8 mouse cellular contexts compared by ENCODE assay signal in genomic region chr17:86444578-86445419, GRCm38 (mm10).
DNase-seq lines count a peak whose midpoint lies in the region; ATAC-seq and TF ChIP-seq lines count a peak whose summit lies in the region.

No protein-coding gene starts in this region.

- peak; percentile 97 for DNase-seq in MEL (ENCODE audit: low read depth, low spot score)
- peak; percentile 90 to 93 for DNase-seq in cerebellum, adult 2 months
- DNase-seq in hindbrain, embryonic 10.5 days (ENCODE audit: low spot score), result peak; percentile 89
- DNase-seq in layer of hippocampus, adult 9-11 months, result peak; percentile 89
- DNase-seq in lung, postnatal 0 days (ENCODE audit: low spot score), result peak; percentile 98
- DNase-seq in ovary, postnatal 14 days (ENCODE audit: low spot score), result peak; percentile 90
- peak; percentile 94 for DNase-seq in thymus, postnatal 14 days

- H3K9me3 ChIP-seq in MEL (replicated peaks; ENCODE audit: insufficient read depth, low read length), result no peaks in the 10 kb centered on the region
- H3K9me3 ChIP-seq in hindbrain, embryonic 10.5 days, result no peaks in the 10 kb centered on the region
- no peaks in the 10 kb centered on the region for H3K9me3 ChIP-seq in lung, postnatal 0 days (ENCODE audit: low read length)

- peaks cover 25 to 30% of the 10 kb centered on the region in 2 experiments for H3K4me1 ChIP-seq in MEL (ENCODE audit: control insufficient read depth in 1 of 2, insufficient read depth in 2 of 2, low read length in 2 of 2)
- peaks cover 27% of the 10 kb centered on the region for H3K4me1 ChIP-seq in cerebellum, adult 2 months (ENCODE audit: control insufficient read depth, insufficient read depth, low read length)
- peaks cover 17% of the 10 kb centered on the region for H3K4me1 ChIP-seq in hindbrain, embryonic 10.5 days (replicated peaks)
- peaks cover 5% of the 10 kb centered on the region; the same call in 1 of the 2 replicates for H3K4me1 ChIP-seq in lung, postnatal 0 days (ENCODE audit: insufficient read depth, low read depth, low read length)

- H3K79me2 ChIP-seq in MEL (ENCODE audit: control insufficient read depth, insufficient read depth, low read length, poor library complexity), result no peaks in the 10 kb centered on the region

- WGBS in cerebellum, adult 2 months, result 22% methylated on average over 15 of the region's 15 CpGs
- WGBS in hindbrain, embryonic 10.5 days, result 39% methylated on average over 15 of the region's 15 CpGs
- 36% methylated on average over 15 of the region's 15 CpGs for WGBS in lung, postnatal 0 days

- peak overlapping the region; percentile 64 for H3K9ac ChIP-seq in MEL (ENCODE audit: control insufficient read depth, low read depth, low read length, poor library complexity, severe bottlenecking)
- no peak overlapping the region for H3K9ac ChIP-seq in lung, postnatal 0 days (replicated peaks; ENCODE audit: low read depth)

- peak; percentile 44 to 74; a peak in 3 of 4 replicates for TF ChIP-seq EP300 in MEL (IDR thresholded peaks at IDR 0.05; ENCODE audit: low read depth in 1 of 2, low read length in 2 of 2)
- TF ChIP-seq EP300 in lung, postnatal 0 days (IDR thresholded peaks at IDR 0.05), result peak; percentile 56; the same call in 1 of the 2 replicates

- peak; percentile 77 to 97 (median 81) for TF ChIP-seq CTCF in MEL (IDR thresholded peaks at IDR 0.05 in 2 of 3, conservative IDR thresholded peaks at IDR 0.05 in 1 of 3; ENCODE audit: control insufficient read depth in 1 of 3, insufficient read depth in 1 of 3, low read depth in 2 of 3, low read length in 3 of 3, poor library complexity in 1 of 3, severe bottlenecking in 1 of 3)
- TF ChIP-seq CTCF in cerebellum, adult 2 months (IDR thresholded peaks at IDR 0.05; ENCODE audit: borderline replicate concordance, insufficient read depth, low read depth, low read length), result peak; percentile 89
- TF ChIP-seq CTCF in lung, postnatal 0 days (IDR thresholded peaks at IDR 0.05), result peak; percentile 97

- TF ChIP-seq POLR2A in MEL (IDR thresholded peaks at IDR 0.05; ENCODE audit: control insufficient read depth in 1 of 2, insufficient read depth in 1 of 2, low read depth in 1 of 2, low read length in 2 of 2, poor library complexity in 1 of 2), result peak in 1 of 2 experiments; percentile 68; a peak in 2 of 4 replicates
- no peak for TF ChIP-seq POLR2A in cerebellum, adult 2 months (IDR thresholded peaks at IDR 0.05; ENCODE audit: borderline replicate concordance, insufficient read depth, low read length)

- 0 out of 2 replicates have a peak overlapping the region, but pooled peaks have one; percentile 18 for H3K4me2 ChIP-seq in lung, postnatal 0 days (replicated peaks; ENCODE audit: low read depth, low read length)

- TF ChIP-seq RAD21 in MEL (IDR thresholded peaks at IDR 0.05; ENCODE audit: low read depth, low read length), result peak; percentile 94

- ATAC-seq in frontal cortex, adult (ENCODE audit: low TSS enrichment), result peak; percentile 77
- peak; percentile 98 for ATAC-seq in lung, postnatal 0 days

- H3K36me3 ChIP-seq in MEL (ENCODE audit: control insufficient read depth in 1 of 2, insufficient read depth in 2 of 2, low read length in 2 of 2), result peaks cover 0 to 14% of the 10 kb centered on the region in 2 experiments; a peak in 2 of 4 replicates
- no peaks in the 10 kb centered on the region for H3K36me3 ChIP-seq in hindbrain, embryonic 10.5 days
- no peaks in the 10 kb centered on the region for H3K36me3 ChIP-seq in lung, postnatal 0 days (ENCODE audit: insufficient read depth, low read length)

- peak overlapping the region; percentile 69 for H3K27ac ChIP-seq in MEL (ENCODE audit: control insufficient read depth, low read depth, low read length)
- no peak overlapping the region for H3K27ac ChIP-seq in cerebellum, adult 2 months (ENCODE audit: insufficient read depth, low read length)
- H3K27ac ChIP-seq in hindbrain, embryonic 10.5 days, result peak overlapping the region; percentile 75
- H3K27ac ChIP-seq in lung, postnatal 0 days (ENCODE audit: low read length), result peak overlapping the region; percentile 33; the same call in 1 of the 2 replicates

- no peaks in the 10 kb centered on the region for H3K27me3 ChIP-seq in MEL (ENCODE audit: control insufficient read depth in 1 of 2, insufficient read depth in 2 of 2, low read length in 2 of 2)
- H3K27me3 ChIP-seq in cerebellum, adult 2 months (ENCODE audit: control insufficient read depth, insufficient read depth, low read length), result no peaks in the 10 kb centered on the region
- no peaks in the 10 kb centered on the region for H3K27me3 ChIP-seq in hindbrain, embryonic 10.5 days (ENCODE audit: insufficient read depth, poor library complexity, severe bottlenecking)
- H3K27me3 ChIP-seq in lung, postnatal 0 days (replicated peaks; ENCODE audit: insufficient read depth, low read length), result no peaks in the 10 kb centered on the region

- H3K4me3 ChIP-seq in MEL (ENCODE audit: control insufficient read depth in 1 of 2, insufficient read depth in 1 of 2, low read depth in 2 of 2, low read length in 2 of 2), result peak overlapping the region in 1 of 2 experiments; percentile 31; a peak in 3 of 4 replicates
- H3K4me3 ChIP-seq in cerebellum, adult 2 months (replicated peaks; ENCODE audit: insufficient read depth, low read depth, low read length), result no peak overlapping the region
- H3K4me3 ChIP-seq in hindbrain, embryonic 10.5 days, result no peak overlapping the region
- no peak overlapping the region for H3K4me3 ChIP-seq in lung, postnatal 0 days (ENCODE audit: low read depth, low read length)

TF ChIP-seq in MEL, 35 proteins besides CTCF, POLR2A, EP300 and RAD21:
- TF ChIP-seq MEF2A (IDR thresholded peaks at IDR 0.05; ENCODE audit: extremely low read depth, insufficient replicate concordance, low read depth, low read length, poor library complexity, severe bottlenecking), result no peak
- TF ChIP-seq JUND (IDR thresholded peaks at IDR 0.05; ENCODE audit: low read depth, low read length), result 0 out of 2 replicates have a peak, but pooled peaks have one; percentile 55
- peak; percentile 94 for TF ChIP-seq ZC3H11A (IDR thresholded peaks at IDR 0.05; ENCODE audit: low read depth, low read length)
- TF ChIP-seq HCFC1 (IDR thresholded peaks at IDR 0.05; ENCODE audit: low read depth, low read length), result peak; percentile 70; the same call in 1 of the 2 replicates
- no peak for TF ChIP-seq USF2 (IDR thresholded peaks at IDR 0.05; ENCODE audit: borderline replicate concordance in 1 of 2, insufficient read depth in 1 of 2, low read depth in 1 of 2, low read length in 2 of 2)
- TF ChIP-seq TCF12 (IDR thresholded peaks at IDR 0.05; ENCODE audit: low read depth, low read length), result peak; percentile 47; the same call in 1 of the 2 replicates
- no peak for TF ChIP-seq ZKSCAN1 (IDR thresholded peaks at IDR 0.05; ENCODE audit: low read depth, low read length)
- TF ChIP-seq GATA1 (IDR thresholded peaks at IDR 0.05; ENCODE audit: low read depth, low read length), result no peak
- no peak for TF ChIP-seq TAL1 (IDR thresholded peaks at IDR 0.05; ENCODE audit: low read length)
- TF ChIP-seq GABPA (IDR thresholded peaks at IDR 0.05; ENCODE audit: low read depth, low read length), result no peak
- peak; percentile 91 for TF ChIP-seq TBP (IDR thresholded peaks at IDR 0.05; ENCODE audit: low read depth, low read length)
- TF ChIP-seq ELF1 (IDR thresholded peaks at IDR 0.05; ENCODE audit: low read depth, low read length), result peak; percentile 84
- peak; percentile 57; the same call in 1 of the 2 replicates for TF ChIP-seq MAX (IDR thresholded peaks at IDR 0.05; ENCODE audit: low read length)
- peak; percentile 93 for TF ChIP-seq SIN3A (IDR thresholded peaks at IDR 0.05; ENCODE audit: low read length)
- 0 out of 2 replicates have a peak, but pooled peaks have one; percentile 82 for TF ChIP-seq UBTF (IDR thresholded peaks at IDR 0.05; ENCODE audit: borderline replicate concordance, insufficient read depth, low read depth, low read length)
- no peak for TF ChIP-seq CHD2 (IDR thresholded peaks at IDR 0.05; ENCODE audit: low read length)
- TF ChIP-seq ZNF384 (IDR thresholded peaks at IDR 0.05; ENCODE audit: low read depth, low read length), result no peak
- no peak for TF ChIP-seq MAFK (IDR thresholded peaks at IDR 0.05; ENCODE audit: borderline replicate concordance, low read depth, low read length)
- no peak for TF ChIP-seq POLR2AphosphoS5 (IDR thresholded peaks at IDR 0.05; ENCODE audit: borderline replicate concordance, low read depth, low read length)
- TF ChIP-seq NRF1 (IDR thresholded peaks at IDR 0.05; ENCODE audit: insufficient read depth, low read depth, low read length, poor library complexity, severe bottlenecking), result peak; percentile 13; the same call in 1 of the 2 replicates
- no peak; the same call in 1 of the 2 replicates for TF ChIP-seq KAT2A (conservative IDR thresholded peaks at IDR 0.05; ENCODE audit: low read depth, low read length)
- TF ChIP-seq CHD1 (IDR thresholded peaks at IDR 0.05; ENCODE audit: low read depth, low read length), result no peak
- TF ChIP-seq MXI1 (IDR thresholded peaks at IDR 0.05; ENCODE audit: low read depth, low read length), result peak; percentile 88
- peak; percentile 87 for TF ChIP-seq MAZ (IDR thresholded peaks at IDR 0.05; ENCODE audit: low read depth, low read length)
- peak; percentile 32; the same call in 1 of the 2 replicates for TF ChIP-seq USF1 (IDR thresholded peaks at IDR 0.05; ENCODE audit: low read depth, low read length)
- no peak for TF ChIP-seq BHLHE40 (IDR thresholded peaks at IDR 0.05; ENCODE audit: borderline replicate concordance, low read depth, low read length)
- TF ChIP-seq SMC3 (IDR thresholded peaks at IDR 0.05; ENCODE audit: low read depth, low read length), result peak; percentile 98
- TF ChIP-seq E2F4 (IDR thresholded peaks at IDR 0.05; ENCODE audit: borderline replicate concordance, low read depth, low read length), result no peak
- 0 out of 2 replicates have a peak, but pooled peaks have one; percentile 26 for TF ChIP-seq ZMIZ1 (IDR thresholded peaks at IDR 0.05; ENCODE audit: low read depth, low read length)
- TF ChIP-seq ETS1 (IDR thresholded peaks at IDR 0.05; ENCODE audit: low read depth, low read length), result peak; percentile 83
- peak; percentile 69; the same call in 1 of the 2 replicates for TF ChIP-seq RCOR1 (IDR thresholded peaks at IDR 0.05; ENCODE audit: low read depth, low read length)
- TF ChIP-seq MYC (IDR thresholded peaks at IDR 0.05; ENCODE audit: low read depth, low read length), result peak; percentile 74
- peak; percentile 26; the same call in 1 of the 2 replicates for TF ChIP-seq POLR2AphosphoS2 (IDR thresholded peaks at IDR 0.05; ENCODE audit: low read length)
- no peak for TF ChIP-seq MYB (IDR thresholded peaks at IDR 0.05; ENCODE audit: low read depth, low read length)
- TF ChIP-seq NELFE (IDR thresholded peaks at IDR 0.05; ENCODE audit: low read depth, low read length), result no peak; the same call in 1 of the 2 replicates
TF ChIP-seq in MEL: peak in this region for 19.
